Mouse (Mus musculus): ENCODE measurements at regions not wholly inside any gene's neighbourhood (a gene's known extent, or its start where the extent isn't known, plus 50 kb on each side); places are given as distances from the start of the nearest gene placed in this dataset.

GRCm38 (mm10) chr6:59556668-59557310 is 130.7 kb upstream of the Gprin3 start:
- DNase-seq (ENCODE audit: low read depth, low spot score), result no peak

DNA sequence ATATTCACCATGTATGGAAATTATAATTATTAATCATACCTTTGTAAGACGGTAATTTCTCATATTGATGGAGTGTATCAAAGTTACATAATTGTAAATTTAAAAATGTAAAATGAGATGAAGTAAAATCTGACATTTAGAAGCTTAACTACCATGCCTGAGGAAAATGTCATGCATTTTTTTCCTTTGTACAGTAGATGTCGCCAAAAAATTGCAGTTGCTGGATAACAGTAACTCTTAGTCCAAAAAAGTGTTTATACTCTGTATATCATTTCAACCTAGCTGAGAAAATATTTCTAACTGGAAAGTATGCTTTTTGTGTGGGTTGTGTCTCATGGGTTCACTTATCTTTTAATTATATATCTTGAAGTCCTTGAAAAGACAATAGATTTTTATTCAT is 110.9 kb upstream of the Gprin3 start:
- peak; percentile 12 for DNase-seq (ENCODE audit: low read depth, low spot score)

- peak; percentile 60 for DNase-seq (ENCODE audit: low read depth, low spot score)
Measured at GRCm38 (mm10) chr6:59524940-59525265, 98.8 kb upstream of the Gprin3 start.

GRCm38 (mm10) chr6:59524095-59524939 is 98.2 kb upstream of the Gprin3 start:
- no peak for DNase-seq (ENCODE audit: low read depth, low spot score)

- DNase-seq (ENCODE audit: low read depth, low spot score), result no peak
Measured at GRCm38 (mm10) chr6:59522960-59523359, 96.9 kb upstream of the Gprin3 start.

GRCm38 (mm10) chr6:59500818-59501217 is 74.7 kb upstream of the Gprin3 start:
- peak; percentile 76 for DNase-seq (ENCODE audit: low read depth, low spot score)

DNA sequence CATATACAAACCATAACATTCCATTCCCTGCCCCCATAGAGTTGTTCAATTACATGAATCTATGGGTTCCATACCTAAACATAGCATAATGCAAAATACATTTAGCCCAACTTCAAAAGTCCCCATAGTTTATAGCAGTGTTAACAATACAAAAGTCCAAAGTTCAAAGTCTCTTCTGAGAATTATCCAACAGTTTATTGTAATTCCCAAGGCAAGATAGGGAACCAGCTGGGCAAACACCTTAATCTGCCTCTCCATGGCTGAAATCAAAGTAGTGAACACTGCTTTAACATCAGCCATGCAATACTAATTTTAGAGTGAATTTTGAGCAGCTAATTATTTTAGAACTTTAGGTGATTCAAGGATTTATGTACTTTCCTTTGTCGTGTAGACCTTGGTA is 72.7 kb upstream of the Gprin3 start:
- DNase-seq (ENCODE audit: low read depth, low spot score), result no peak

GRCm38 (mm10) chr6:59498079-59498478 is 72.0 kb upstream of the Gprin3 start:
- DNase-seq (ENCODE audit: low read depth, low spot score), result peak; percentile 70

DNA sequence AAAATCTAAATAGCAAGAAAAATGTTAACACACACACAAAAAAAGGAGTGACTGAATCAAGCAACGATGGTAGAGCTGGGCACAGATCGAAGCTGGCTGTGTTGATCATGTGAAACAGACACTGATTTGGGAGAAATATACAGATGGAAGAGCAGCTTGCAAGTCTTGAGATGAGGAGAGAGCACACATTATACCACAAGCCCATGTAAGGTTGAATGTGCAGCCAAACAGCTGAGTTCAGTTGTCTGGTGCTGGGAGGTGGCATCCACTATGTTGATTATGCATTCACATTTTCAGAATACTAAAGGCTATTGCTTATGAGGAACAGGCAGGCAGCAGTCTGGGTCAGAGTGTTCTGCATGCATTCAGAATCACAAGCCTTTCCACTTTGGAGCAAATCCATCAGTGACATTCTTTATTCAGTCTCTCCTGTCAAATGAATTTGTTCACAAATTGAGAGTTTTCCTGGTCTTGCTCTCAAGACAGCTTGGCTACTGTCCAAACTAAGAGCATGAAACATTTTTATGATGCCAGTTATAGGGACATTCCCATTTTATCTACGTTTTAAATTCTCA is 63.0 kb upstream of the Gprin3 start:
- DNase-seq (ENCODE audit: low read depth, low spot score), result peak; percentile 61

DNA sequence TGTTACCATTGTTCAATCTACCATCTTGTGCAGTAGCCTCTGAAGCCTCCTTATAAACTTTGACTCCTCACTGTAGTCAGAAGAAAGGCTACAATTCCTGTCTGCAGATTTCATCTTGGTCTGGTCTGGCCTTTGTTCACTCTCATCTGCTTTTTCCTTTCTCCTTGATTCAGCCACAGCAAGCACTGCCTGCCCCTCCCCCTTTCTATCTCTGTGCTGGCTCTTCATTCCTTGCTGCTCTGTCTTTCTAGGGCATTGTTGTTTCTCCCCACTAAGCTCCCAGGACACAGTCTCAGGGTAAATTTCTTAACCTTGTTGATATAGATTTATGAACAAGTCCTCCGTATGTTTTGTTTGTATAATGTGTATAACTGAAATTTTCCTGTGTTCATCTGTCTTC is 62.3 kb upstream of the Gprin3 start:
- DNase-seq (ENCODE audit: low read depth, low spot score), result no peak

- DNase-seq (ENCODE audit: low read depth, low spot score), result no peak
Measured at GRCm38 (mm10) chr6:59484004-59484403, 57.9 kb upstream of the Gprin3 start.

DNA sequence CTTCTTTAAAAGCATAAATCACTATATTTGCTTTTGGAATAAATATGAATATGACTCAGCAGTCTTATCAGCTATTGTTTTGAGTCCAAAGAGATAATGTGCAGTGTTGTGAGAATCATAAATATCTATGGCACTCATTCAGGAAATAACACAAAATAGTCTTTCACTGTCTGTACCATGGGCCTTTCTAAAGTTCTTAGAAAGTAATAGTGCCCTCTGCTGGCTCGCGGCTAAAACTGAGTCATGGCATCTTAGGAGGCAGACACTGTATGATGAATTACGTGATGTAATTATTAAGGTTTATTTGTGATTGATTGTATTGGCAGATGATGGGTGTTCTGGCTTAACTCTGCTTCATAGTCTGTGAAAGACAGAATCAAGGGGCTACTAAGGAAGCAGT is 57.5 kb upstream of the Gprin3 start:
- peak; percentile 87 for DNase-seq (ENCODE audit: low read depth, low spot score)
